Mouse (Mus musculus): ENCODE data around the gene Shroom3.

DNA sequence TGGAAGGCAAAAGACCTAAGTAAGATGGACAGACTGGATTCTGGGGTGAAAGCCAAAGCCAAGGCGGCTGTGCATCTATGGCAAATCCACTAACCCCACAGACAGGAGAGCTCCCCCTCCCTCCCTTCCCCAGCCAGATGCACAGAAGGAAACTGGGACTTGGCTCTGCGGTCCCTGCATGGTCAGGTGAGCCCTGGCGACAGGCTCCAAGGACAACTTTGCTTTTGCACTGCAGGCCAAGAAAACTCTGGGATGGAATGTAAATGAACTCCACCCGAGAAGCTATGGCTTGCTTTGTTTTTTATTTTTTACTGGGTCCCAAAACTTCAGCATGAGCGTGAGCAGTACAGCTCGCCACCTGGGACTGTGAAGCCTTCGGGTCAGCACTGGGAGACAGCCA lies 128.5 kb downstream of the Shroom3 start:
- TF ChIP-seq CTCF (IDR thresholded peaks at IDR 0.05; ENCODE audit: low read depth, low read length) (no peak), POLR2A (IDR thresholded peaks at IDR 0.05; ENCODE audit: borderline replicate concordance, low read depth, low read length) (no peak)

All from bone marrow macrophage, adult 2 months (primary cell).